Mouse (Mus musculus): ENCODE data around the gene Lrrc46.

DNA sequence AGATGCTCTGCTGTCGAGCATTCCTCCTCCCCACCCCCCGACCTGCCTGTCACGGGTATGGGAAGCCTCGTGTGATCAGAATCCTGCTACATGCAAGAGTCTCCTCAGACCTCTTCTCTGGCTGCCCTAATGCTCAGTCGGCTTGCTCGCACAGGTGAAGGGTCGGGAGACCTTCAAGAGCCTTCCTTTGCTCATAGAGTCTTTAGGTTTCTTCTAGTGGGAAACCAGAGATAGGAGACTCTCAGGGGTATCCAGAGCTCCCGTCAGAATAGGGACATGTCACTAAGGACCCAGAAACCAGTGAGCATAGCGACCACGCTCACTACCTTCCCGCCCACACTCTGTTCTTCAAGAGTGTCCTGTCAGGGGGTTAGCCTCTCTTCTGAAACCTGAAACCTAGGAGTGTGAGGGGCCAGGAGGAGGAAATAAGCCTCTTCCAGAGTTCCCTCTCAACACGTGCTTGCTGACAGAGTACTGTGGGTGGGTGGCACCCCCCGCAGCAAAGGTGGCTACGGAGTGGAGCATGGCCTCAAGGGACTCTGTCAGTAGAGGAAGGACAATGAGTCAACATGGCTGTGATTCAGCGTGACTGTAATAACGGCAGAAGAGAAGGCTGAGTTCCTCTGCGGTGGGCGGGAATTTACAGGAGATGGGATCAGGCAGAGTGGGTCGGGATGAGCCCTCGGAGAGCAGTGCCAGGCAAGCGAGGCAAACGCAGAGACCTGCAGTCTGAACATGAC, 42.4 kb upstream of the Lrrc46 start:
- TF ChIP-seq CTCF (IDR thresholded peaks at IDR 0.05; ENCODE audit: extremely low read depth, insufficient read depth, low read length) (no peak), POLR2A (IDR thresholded peaks at IDR 0.05; ENCODE audit: extremely low read depth, insufficient read depth, low read length) (no peak)
